Mouse (Mus musculus) lung, postnatal 25 days (tissue): Measurements from ENCODE around the gene Bpifc.
A peak's percentile ranks its signal among the peaks of the same experiment; 100 is the strongest.

ENCODE experiments used
- DNase-seq: peaks from one replicate; pipeline ENCODE4 v3.0.0; 2022; ENCODE audit warnings: low spot score

The Bpifc gene

GRCm38 (mm10) chr10:85951765-85952443, 59.8 kb downstream of the Bpifc start:
- DNase-seq, result peak; percentile 22

GRCm38 (mm10) chr10:85948483-85949196, 63.1 kb downstream of the Bpifc start:
- DNase-seq, result no peak

- DNase-seq, result no peak
Measured at GRCm38 (mm10) chr10:85936280-85936965, 75.3 kb downstream of the Bpifc start.

- no peak for DNase-seq
Measured at GRCm38 (mm10) chr10:85929962-85930361, 81.7 kb downstream of the Bpifc start.

- no peak for DNase-seq
Measured at GRCm38 (mm10) chr10:85929208-85929591, 82.5 kb downstream of the Bpifc start.

GRCm38 (mm10) chr10:85928499-85929207, 83.0 kb downstream of the Bpifc start:
- peak; percentile 65 for DNase-seq

GRCm38 (mm10) chr10:85927676-85928445, 83.8 kb downstream of the Bpifc start, which contains the start of gene Ascl4:
Gene Ascl4 (plus strand): TSS chr10:85927681.
- DNase-seq, result peak; percentile 7

- peak; percentile 98 for DNase-seq
Measured at GRCm38 (mm10) chr10:85916498-85917309, 95.0 kb downstream of the Bpifc start, which contains the start of gene Prdm4. Gene Prdm4 (minus strand): TSS chr10:85917142.
